Mouse (Mus musculus) spleen, postnatal 4 days (tissue): Measurements from ENCODE around the gene Gja5.

Source experiments
- DNase-seq, 2 experiments: peaks; one replicate each; pipeline ENCODE4 v3.0.0; 2022; ENCODE audit warnings: low spot score in 2 of 2

The Gja5 gene

DNA sequence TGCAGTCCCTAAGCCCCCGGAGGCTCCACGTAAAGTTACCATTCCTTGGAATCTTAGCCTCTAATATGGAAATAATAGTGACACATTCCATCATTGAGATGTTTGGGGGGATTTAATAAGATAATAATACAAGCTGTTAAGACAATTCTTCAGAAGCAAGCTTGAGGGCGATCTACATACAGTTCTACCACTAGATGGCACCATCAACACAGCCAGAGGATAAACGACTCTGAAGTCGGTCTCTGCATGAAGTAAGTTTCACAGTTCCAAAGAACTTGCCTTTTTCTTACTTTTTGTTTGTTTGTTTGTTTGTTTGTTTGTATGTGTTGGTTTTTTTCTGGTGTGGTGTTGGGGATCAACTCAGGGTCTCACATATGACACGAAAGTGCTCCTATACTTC is 31.7 kb downstream of the Gja5 start:
- no peak for DNase-seq

DNA sequence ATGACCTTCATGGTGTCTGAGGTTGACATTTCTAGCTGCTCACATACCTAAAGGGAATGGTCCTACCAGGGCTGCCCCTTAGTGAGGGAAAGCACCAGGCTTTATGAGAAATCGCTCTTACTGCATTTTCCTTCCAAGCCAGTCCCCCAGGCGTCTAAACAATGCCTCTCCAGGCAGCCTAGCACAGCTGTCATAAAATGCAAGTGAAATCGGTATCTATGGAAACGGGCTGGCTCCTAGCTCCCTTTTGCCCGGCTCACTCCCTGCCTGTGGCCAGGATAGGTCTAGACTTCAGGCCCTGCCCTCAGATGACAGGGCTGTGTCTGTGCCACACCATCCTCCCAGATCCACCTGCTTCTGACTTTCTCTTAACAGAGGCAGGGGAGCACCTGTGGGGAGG is 33.1 kb downstream of the Gja5 start:
- no peak for DNase-seq

GRCm38 (mm10) chr3:96938738-96939137 is 34.2 kb downstream of the Gja5 start:
- peak; percentile 66 to 85 for DNase-seq

- no peak for DNase-seq
These were observed 38.2 kb downstream of the Gja5 start for GRCm38 (mm10) chr3:96942706-96943105.

DNA sequence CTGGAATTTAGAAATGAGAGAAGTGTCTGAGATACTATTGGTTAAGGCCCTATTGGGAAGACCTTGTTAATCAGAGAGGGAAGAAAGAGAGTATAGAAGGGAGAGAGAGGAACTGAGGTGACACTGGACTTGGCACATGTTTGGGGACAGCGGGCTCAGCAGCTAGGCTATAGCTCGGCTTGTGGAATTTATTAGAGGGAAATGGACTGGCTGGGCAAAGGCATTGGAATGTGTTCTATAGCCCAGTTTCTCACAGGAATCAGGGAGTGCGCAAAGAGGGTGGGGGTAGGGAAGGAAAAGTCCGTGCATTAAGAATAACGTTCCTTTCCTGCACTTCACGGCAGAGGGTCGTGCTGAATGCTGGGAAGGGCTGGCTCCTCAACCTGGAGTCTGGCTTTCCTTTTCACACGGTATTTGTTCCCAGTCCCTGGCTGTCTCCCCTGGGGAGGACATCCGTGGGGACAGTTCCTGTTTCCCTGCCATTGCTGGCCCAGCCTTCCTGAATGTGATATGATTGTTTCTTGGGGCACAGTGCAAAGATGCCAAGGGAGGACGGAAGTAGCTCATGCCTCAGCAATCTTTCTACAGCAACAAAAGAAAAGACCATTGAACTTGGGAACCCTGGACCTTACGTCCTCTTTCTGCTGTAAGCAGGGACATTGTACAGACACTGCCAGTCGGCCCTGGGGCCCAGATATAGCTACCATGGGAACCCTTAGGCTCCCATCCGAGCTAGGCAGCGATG is 49.2 kb downstream of the Gja5 start:
- DNase-seq = no peak

GRCm38 (mm10) chr3:96960597-96960996 is 56.1 kb downstream of the Gja5 start:
- DNase-seq = no peak

DNA sequence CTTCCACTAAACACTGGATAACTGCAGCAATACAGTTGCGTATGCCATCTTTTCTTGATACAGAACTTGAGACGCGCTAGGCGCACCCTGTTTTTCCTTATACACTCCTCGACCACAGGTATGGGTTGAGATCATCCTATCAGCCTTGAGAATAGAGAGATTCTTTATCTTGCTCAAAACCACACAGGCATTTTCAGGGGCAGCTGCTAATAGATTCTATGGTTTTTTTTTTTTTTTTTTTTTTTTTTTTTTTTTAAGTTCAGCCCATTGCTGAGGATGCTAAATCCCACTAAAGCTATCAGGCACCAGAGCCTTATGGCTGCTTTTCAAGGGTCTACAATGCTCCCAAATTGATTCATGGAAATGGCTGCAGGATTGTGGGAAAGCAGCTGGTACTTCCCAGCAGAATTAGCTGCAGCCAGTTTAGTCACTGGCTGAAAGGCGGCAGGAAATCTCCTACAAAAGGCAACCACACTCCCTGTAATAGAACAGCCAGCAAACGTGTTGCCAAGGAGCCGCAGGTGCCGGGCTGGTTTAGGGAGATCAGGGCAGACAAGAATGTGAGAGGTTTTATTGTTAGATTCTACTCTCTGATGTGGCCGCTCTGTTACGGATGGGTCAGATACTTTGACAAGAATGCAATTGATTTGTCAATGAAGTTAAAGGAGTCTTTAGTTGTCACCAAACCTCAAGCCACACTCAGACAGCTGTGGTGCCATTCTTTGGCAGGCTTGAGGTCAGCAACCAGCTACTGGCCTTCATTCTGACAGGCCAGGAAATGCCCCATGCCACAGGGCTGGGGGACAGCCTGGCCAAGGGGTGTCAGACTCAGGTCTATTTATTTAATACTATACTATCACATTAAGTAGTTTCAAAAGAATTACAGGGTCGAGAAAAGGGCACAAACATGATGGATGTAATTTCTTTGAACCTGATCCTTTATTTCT is 58.9 kb downstream of the Gja5 start:
- DNase-seq = no peak

DNA sequence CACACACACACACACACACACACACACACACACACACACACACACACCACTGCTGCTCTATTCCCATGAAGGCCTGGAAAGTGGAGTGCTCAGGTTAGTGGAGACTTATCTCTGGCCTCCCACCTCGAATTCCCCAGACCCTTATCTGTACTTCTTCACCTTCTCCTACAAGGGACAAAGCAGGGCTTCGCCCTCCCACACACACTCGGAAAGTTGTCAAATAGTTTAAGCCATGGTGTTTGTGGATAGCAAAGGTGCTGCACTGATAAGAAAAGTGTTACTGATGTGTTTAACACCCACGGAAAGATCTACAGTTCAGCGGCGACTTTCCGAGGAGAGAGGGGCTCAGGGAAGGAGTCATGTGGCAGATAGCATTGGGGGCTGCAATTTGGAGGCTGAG is 66.5 kb downstream of the Gja5 start:
- DNase-seq = no peak

- no peak for DNase-seq
These were observed 70.0 kb downstream of the Gja5 start for GRCm38 (mm10) chr3:96974467-96974866.

DNA sequence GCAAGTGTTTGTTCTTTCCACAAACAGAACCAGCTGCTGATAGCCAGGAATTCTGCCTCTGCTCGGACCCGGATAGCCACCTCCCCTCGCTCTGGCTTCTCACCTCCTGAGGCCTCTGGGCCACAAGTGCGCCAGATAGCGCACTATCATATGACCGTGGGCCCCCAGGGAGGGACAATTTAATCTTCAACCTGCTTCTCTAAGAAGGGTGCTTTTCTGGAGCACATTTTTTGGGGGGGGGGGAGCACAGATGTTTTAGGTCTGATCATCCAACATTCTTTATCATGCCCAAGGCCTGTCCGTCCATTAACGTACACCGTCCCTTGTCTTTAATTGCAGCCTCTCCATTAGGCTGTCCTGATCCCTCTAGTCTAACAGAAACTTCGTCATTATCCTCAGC is 71.1 kb downstream of the Gja5 start:
- no peak for DNase-seq

GRCm38 (mm10) chr3:96977507-96977906 is 73.0 kb downstream of the Gja5 start:
- DNase-seq = no peak

DNA sequence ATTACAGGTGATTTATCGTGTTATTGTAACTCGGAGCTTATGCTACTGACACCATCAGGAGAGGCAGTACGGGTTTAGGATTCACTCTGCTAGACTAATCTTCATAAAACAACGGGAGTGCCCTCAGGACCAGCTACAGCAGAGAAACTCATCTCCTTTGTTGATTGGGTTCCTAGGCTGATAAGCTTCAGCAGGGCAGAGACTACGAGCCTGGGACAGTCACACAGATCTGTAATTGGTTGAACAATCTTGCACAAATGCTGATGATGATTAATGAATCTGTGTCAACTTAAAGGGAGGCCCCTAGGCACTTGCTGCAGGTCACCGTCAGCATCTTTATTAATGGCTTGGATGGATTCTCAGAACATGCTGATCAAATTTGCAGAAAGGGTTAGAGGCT is 74.0 kb downstream of the Gja5 start:
- DNase-seq = no peak

GRCm38 (mm10) chr3:96979020-96979419 is 74.5 kb downstream of the Gja5 start:
- no peak for DNase-seq

GRCm38 (mm10) chr3:96981833-96982232 is 77.3 kb downstream of the Gja5 start:
- no peak for DNase-seq

DNA sequence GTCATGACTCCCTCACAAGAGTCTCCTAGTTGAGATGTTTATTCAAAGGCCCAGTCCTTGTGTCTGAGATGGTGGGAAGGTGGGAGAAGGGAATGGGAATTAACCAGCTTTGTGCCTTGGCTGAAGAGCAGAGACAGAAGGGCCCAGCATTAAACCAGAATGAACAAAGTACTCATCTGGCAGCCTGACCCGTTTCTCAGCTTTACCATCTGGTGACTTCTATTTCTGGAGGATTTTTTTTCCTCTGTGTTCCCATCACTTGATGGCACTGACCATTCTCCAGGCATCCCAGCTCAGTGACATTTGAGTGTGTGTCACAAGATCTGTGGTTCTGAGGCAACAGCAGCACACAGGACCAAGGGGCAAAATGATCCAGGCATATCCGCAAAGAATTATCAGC is 78.2 kb downstream of the Gja5 start:
- no peak for DNase-seq

- no peak for DNase-seq
These were observed 88.0 kb downstream of the Gja5 start for GRCm38 (mm10) chr3:96992526-96992925.

GRCm38 (mm10) chr3:96997770-96998169 is 93.3 kb downstream of the Gja5 start:
- DNase-seq = no peak

DNA sequence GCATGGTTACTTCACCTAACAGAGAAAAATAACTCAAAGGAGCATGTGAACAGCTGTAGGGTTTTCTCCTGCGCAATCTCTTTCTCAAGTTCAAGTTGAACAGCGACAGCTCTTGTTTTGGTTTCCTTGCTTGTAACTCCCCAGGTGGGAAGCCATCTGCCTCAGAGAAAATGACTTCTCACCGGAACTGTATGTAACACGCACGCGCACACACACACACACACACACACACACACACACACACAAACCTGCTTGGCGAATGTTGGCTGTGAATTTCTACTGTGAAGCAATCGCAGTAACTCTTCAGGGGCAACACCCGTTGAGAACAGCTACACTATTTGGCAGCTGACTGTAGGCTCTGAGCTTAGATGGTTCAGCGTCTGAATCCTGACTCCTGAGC is 98.6 kb downstream of the Gja5 start:
- no peak for DNase-seq

DNA sequence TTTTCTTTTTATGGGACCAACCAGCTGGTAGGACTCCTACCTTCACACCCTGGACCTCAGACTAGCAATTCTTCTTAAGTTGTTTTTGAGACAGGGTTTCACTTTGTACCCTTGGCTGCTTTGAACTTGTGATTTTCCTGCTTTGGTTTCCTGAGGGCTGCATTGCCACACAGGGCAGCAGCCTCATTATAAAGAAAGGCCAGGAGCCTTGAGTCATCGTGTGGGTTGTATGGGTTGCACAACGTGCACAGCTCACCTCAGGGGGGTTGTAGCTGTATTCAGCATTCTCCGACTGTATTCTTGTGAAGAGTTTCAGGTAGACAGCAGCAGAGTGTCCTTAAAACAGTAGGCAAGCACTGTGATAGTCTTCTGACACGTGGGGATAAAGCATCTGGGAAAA is 100.0 kb downstream of the Gja5 start:
- DNase-seq = no peak

GRCm38 (mm10) chr3:97007010-97007448 is 102.5 kb downstream of the Gja5 start:
- no peak for DNase-seq

- no peak for DNase-seq
These were observed 120.7 kb downstream of the Gja5 start for GRCm38 (mm10) chr3:97025226-97025625.

DNA sequence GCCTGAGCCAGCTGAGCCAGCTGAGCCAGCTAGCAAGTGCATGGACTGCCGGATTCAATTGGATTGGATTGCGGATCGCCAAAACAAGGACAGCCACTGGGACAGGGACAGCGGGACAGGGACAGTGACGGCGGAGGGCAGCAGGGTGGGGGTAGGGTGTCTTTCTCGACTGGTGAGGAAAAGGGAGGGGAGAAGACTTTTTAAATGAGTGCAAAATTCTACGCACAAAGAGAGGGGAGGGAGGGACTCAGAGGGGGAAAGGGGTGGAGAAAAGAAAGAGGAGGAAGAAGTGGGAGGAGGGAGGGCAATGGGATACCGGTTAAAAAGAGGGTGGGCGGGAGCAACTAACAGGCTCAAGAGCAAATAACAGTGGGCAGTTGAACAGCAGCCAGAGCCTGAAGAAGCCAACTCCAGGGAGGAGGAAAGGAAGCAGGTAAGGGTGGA is 127.6 kb downstream of the Gja5 start:
- DNase-seq = no peak

- DNase-seq = no peak
These were observed 131.1 kb downstream of the Gja5 start for GRCm38 (mm10) chr3:97035558-97035957.
